Mouse (Mus musculus) neural tube, embryonic 14.5 days (tissue): ENCODE data around the gene Stub1. TPM values are rescaled to one million over a fixed set of nuclear protein-coding genes. Genes with fewer than 3 reads are reported as not detected.

ENCODE experiments used
- ATAC-seq: fragments of 200-750 bp; cut with Nextera tagmentation; 2 replicates; pipeline ENCODE4 v1.8.0; 2017; ENCODE audit warnings: low read depth, mild to moderate bottlenecking, moderate TSS enrichment, moderate library complexity
- H3K27ac ChIP-seq: fragments of 300-500 bp; sonication (generic); 2 replicates; pipeline ENCODE4 v1.5.1; 2014; ENCODE audit warnings: low read depth, mild to moderate bottlenecking, control low read depth, low read length, moderate library complexity, mixed read lengths
- H3K27me3 ChIP-seq: fragments of 300-500 bp; sonication (generic); 2 replicates; pipeline ENCODE4 v1.6.1; 2014; ENCODE audit warnings: low read length; ENCODE audit not compliant: control insufficient read depth, insufficient read depth
- H3K36me3 ChIP-seq: fragments of 300-500 bp; sonication (generic); 2 replicates; pipeline ENCODE4 v1.6.1; 2014; ENCODE audit warnings: low read length, mixed read lengths; ENCODE audit not compliant: control insufficient read depth, insufficient read depth
- H3K4me1 ChIP-seq: fragments of 300-500 bp; sonication (generic); 2 replicates; pipeline ENCODE4 v1.6.1; 2014; ENCODE audit warnings: low read length; ENCODE audit not compliant: control insufficient read depth, insufficient read depth
- H3K4me2 ChIP-seq: fragments of 300-500 bp; sonication (generic); 2 replicates; pipeline ENCODE4 v1.6.1; 2014; ENCODE audit warnings: mild to moderate bottlenecking, low read depth, low read length, control low read depth
- H3K4me3 ChIP-seq: fragments of 300-500 bp; sonication (generic); 2 replicates; pipeline ENCODE4 v1.5.1; 2014; ENCODE audit warnings: low read depth, low read length, control low read depth, mixed read lengths
- H3K9ac ChIP-seq: fragments of 300-500 bp; sonication (generic); replicated peaks from 2 replicates; pipeline ENCODE4 v1.6.1; 2014; ENCODE audit warnings: low read depth, mild to moderate bottlenecking, control low read depth, low read length, mixed read lengths
- H3K9me3 ChIP-seq: fragments of 300-500 bp; sonication (generic); 2 replicates; pipeline ENCODE4 v1.6.1; 2016; ENCODE audit warnings: low read length; ENCODE audit not compliant: control insufficient read depth
- WGBS: fragments of 180-500 bp; shearing (Covaris S2); extraction: QIAGEN DNeasy Blood & Tissue Kit; methylation state at CpG from one replicate; pipeline ENCODE4 v1.1.7; 2014; 5-methylcytosine and 5-hydroxymethylcytosine counted together
- polyA plus RNA-seq: library from polyadenylated mRNA; unstranded; fragments of >200 nt; fragmentation: Nextera tagmentation; extraction: Ambion mirVana; gene quantifications from 2 replicates; pipeline ENCODE4 v1.2.1, GENCODE M21; 2014

Stub1 gene
- polyA plus RNA-seq, 1 experiment from 2014 or later, result 351 TPM

DNA sequence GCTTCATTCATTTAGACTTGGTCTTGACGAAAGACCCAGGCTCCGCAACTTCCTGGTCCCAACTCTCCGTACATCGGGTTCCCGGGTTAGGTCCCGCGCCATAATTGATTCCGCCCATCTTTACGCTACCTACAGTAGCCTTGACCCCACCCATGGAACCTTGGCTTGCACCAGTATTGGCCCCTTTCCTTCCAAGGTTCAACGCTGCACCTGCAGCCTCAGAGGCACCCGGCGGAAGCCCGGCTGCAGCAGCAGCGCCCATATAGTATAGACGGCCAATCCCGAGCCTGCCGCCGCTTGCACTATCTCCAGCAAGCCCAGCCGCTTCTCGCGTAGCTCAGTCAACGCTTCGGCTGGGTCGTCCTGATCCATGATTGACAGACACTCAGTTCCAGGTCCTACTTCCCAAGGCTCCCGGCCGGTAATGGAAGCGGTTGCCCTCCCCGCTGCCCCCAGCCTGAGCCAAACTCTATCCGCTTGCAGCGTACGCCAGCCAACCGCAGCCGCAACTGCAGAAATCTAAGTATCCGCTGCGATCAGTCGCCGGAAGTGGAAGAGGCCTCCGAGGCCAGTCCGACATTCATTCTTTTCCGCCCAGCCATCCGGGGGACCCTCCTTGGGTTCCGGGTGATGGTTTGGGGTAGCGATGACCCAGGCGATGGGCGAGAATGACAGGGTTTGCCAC is 41.2 kb downstream of the Stub1 start:
- H3K27ac ChIP-seq, result peak overlapping the region; percentile 91
- peak; percentile 68 for ATAC-seq
- peak overlapping the region; percentile 78 for H3K9ac ChIP-seq
- H3K4me2 ChIP-seq, result peak overlapping the region; percentile 77
- under 1% methylated on average over 45 of the region's 45 CpGs for WGBS
- H3K27me3 ChIP-seq, result no peaks in the 10 kb centered on the region
- no peaks in the 10 kb centered on the region; the same call in 1 of the 2 replicates for H3K36me3 ChIP-seq
- H3K9me3 ChIP-seq, result no peaks in the 10 kb centered on the region
- peak overlapping the region; percentile 75 for H3K4me3 ChIP-seq
- peaks cover 34% of the 10 kb centered on the region for H3K4me1 ChIP-seq

DNA sequence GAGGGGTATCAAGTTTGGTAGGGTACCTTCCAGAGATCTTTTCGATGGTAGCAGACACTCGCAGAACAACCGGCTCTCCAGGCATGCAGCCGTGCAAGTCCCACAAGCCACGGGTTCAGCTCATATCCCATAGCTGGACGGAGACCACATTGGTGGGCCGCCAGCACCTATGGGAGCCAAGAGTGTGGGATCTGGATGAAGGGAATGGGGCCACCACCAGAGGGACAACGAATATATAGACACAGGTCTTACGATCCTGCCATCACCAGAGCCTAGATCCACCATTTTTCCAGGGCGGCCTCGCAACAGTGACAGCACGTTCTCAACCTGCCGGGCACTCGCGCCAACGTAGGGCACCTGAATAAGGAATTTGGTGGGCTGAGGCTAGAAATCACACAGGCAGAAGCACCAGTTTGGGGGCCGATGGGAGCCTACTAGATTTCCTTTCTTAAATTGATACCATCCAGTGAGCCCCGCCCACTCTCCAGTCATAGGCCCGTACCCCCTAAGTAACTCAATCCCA is 41.8 kb downstream of the Stub1 start:
- no peaks in the 10 kb centered on the region for H3K9me3 ChIP-seq
- peak overlapping the region; percentile 77 for H3K4me2 ChIP-seq
- H3K4me3 ChIP-seq, result peak overlapping the region; percentile 75
- H3K4me1 ChIP-seq, result peaks cover 28% of the 10 kb centered on the region
- peak; percentile 0; the same call in 1 of the 2 replicates for ATAC-seq
- peak overlapping the region; percentile 91 for H3K27ac ChIP-seq
- no peaks in the 10 kb centered on the region for H3K27me3 ChIP-seq
- WGBS, result 27% methylated on average over 19 of the region's 19 CpGs
- peak overlapping the region; percentile 78 for H3K9ac ChIP-seq
- no peaks in the 10 kb centered on the region; the same call in 1 of the 2 replicates for H3K36me3 ChIP-seq

DNA sequence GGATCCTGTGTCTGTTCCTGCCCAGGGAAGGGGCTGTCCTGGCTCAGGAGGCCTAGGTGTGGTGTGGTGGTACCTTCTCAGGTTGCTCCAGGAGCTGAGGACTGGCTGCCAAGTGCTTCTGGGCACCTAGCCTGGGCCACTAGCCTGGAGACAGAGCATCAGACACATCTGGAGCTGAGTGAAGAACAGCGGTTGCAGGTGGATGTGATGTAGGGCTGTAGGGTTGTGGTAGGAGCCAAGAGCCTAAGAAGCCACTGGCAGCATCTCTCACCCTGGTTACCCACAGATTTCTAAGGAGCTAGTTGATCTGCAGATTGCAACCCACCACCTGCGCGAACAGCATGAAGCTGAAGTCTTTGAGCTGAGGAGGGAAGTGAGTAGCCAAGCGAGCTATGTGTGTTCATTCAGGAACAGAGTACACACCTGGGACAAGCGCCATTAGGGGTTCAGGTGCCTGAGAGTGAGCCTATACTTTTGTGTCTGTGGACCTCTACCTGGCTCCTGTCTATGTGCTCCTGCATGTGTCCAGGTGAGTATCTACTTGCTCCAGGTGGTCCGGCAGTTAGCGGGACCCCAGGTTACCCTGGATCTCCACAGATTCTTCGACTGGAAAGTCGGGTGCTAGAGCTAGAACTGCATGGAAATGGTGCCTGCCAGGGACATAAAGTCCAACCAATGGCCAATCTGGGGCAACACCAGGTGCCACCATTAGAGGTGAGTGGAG is 46.3 kb downstream of the Stub1 start:
- Histone ChIP-seq H3K36me3 (peaks cover 11% of the 10 kb centered on the region), H3K9me3 (no peaks in the 10 kb centered on the region), H3K4me2 (no peak overlapping the region), H3K9ac (no peak overlapping the region), H3K27me3 (no peaks in the 10 kb centered on the region), H3K4me3 (no peak overlapping the region), H3K27ac (no peak overlapping the region), H3K4me1 (peaks cover 26% of the 10 kb centered on the region)
- 95% methylated on average over 9 of the region's 9 CpGs for WGBS
- no peak for ATAC-seq

DNA sequence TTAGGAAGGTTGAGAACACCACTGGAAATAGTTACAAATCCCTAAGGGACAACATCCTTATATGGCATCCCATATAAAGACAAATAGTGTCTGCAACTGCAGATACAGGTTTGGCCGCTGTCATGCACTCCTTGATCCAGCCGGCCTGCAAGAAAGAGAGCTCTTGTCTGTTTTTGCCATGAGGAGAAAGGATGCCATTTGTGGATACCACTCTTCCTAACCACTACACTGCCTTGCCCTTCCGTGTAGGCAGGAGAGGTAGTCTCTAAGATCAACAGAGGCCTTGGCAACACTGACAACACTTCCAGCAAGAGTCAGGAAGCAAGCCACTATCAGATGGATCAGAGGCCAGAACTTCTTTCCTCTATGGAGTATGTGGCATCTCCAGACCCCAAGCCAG is 46.9 kb downstream of the Stub1 start, which contains the start of gene Ccdc78:
Gene Ccdc78, plus strand, starts transcription at position 301 of the 400 bp plus-strand sequence.
- H3K36me3 ChIP-seq, result peaks cover 16% of the 10 kb centered on the region

DNA sequence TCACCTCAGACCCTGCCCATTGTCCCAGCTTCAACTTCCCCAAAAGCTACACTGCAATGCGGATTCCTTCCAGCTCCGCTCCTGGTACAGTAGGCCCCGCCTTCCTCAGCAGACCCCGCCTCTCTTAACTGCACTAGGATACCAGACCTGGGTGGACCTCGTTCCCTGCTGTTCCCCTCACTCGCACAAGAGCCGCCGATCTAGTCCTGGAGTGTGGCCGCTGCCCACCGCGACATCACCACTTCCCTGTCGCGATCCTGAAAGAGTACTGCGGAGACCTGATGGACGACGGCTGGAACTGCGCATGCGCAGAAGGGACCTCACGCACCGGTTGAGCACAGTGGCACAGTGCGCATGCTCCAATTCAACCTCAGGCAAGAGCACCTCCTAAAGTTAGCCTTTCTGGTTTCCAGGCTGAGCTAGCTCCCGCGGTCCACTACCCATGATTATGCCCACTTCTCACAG is 47.9 kb downstream of the Stub1 start, which contains the start of gene Haghl:
Gene Haghl, minus strand, starts transcription at position 393 of the 465 bp plus-strand sequence.
- Histone ChIP-seq H3K9me3 (no peaks in the 10 kb centered on the region), H3K27ac (peak within 1 kb of the TSS; percentile 85), H3K4me1 (peaks cover 14% of the 10 kb centered on the region), H3K4me3 (peak within 1 kb of the TSS; percentile 77), H3K9ac (peak within 1 kb of the TSS; percentile 78), H3K36me3 (peaks cover 20% of the 10 kb centered on the region), H3K4me2 (peak within 1 kb of the TSS; percentile 88), H3K27me3 (no peaks in the 10 kb centered on the region)
- under 1% methylated on average over 23 of the region's 23 CpGs for WGBS
- peak; percentile 81 for ATAC-seq

More for the DNA sequence above, 46.9 kb downstream of the Stub1 start, which contains the start of gene Ccdc78:
- H3K4me3 ChIP-seq, result peak within 1 kb of the TSS; percentile 77
- peak within 1 kb of the TSS; percentile 85 for H3K27ac ChIP-seq
- ATAC-seq, result no peak
- peak within 1 kb of the TSS; percentile 78 for H3K9ac ChIP-seq
- no peaks in the 10 kb centered on the region for H3K27me3 ChIP-seq
- H3K4me2 ChIP-seq, result peak within 1 kb of the TSS; percentile 88
- H3K4me1 ChIP-seq, result peaks cover 23% of the 10 kb centered on the region
- no peaks in the 10 kb centered on the region for H3K9me3 ChIP-seq
- 84% methylated on average over 3 of the region's 3 CpGs for WGBS

DNA sequence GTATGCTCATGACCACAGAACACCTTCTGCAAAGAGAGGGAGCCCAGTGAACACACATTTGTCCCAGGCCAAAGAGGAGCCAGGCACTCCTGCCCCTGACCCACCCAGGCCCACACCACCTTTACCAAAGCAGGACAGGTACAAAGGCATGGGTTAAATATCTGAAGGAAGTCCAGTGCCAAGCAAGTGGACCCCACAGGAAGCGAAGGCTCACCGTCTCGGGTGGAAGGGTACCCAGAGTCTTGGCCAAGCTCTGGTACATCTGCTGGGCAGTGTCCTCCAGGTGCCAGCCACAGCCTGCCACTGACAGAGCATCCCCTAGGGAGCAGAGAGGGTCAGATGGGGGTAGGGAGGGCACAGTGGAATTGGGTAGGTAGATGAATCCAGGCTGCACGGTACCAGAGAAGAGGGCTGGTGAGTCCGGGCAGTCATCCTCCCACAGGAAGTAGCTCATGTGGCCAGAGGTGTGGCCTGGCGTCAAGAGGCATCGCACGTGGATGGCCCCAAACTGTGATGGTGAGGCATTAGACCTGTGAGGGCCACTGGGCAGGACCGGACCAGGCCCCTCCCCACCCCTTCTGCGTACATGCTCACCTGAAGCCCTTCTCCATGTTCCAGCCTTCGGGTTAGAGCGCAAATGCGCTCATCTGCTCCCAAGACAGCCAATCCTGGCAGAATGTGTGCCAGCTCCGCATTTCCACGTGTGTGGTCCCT is 49.2 kb downstream of the Stub1 start:
- Histone ChIP-seq H3K9me3 (no peaks in the 10 kb centered on the region), H3K27ac (no peak overlapping the region), H3K36me3 (peaks cover 20% of the 10 kb centered on the region), H3K4me2 (peak overlapping the region; percentile 88), H3K4me1 (peaks cover 14% of the 10 kb centered on the region), H3K9ac (peak overlapping the region; percentile 78), H3K4me3 (peak overlapping the region; percentile 77), H3K27me3 (no peaks in the 10 kb centered on the region)
- 83% methylated on average over 15 of the region's 15 CpGs for WGBS
- no peak for ATAC-seq

DNA sequence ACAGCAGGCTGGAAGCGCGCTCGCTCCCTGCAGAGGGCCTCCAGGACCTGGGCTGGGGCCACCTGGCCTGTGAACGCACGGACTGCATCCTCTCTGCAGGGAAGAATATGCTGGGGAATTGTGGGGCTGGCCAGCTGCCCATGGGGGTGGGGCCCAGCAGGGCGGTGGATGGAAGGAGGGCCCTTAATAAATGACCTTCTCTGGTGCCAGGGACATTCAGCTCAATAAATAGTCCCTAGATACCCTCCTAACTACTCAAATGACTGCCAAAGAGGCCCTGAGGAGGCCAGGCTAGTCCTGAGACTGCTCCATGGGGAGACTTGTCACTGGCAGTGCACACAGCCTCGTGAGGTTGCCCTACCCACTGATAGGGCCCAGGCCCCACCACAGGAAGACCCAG is 50.1 kb downstream of the Stub1 start:
- H3K4me3 ChIP-seq, result no peak overlapping the region
- ATAC-seq, result no peak
- no peak overlapping the region for H3K4me2 ChIP-seq
- WGBS, result 63% methylated on average over 7 of the region's 7 CpGs
- peaks cover 20% of the 10 kb centered on the region for H3K36me3 ChIP-seq
- peaks cover 14% of the 10 kb centered on the region for H3K4me1 ChIP-seq
- no peaks in the 10 kb centered on the region for H3K27me3 ChIP-seq
- no peaks in the 10 kb centered on the region for H3K9me3 ChIP-seq
- H3K27ac ChIP-seq, result no peak overlapping the region
- no peak overlapping the region for H3K9ac ChIP-seq

DNA sequence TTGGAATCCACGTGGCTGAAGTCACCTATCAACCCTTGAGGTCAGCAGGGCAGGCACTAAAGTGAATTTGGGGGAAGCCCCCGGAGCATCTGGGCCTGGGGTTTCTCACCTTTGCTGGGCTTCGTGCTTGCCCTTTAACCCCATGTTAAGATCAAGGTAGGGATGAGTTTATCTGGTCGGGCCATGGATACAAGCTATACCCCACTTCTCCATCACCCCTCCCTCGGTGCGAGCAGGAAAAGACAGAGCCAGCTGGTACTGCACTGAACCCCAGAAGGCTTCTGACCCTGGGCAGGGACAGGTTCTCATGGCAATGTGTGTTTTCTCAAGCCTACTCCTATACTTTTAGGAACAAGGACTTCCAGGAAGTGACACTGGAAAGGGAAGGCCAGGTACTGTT is 51.9 kb downstream of the Stub1 start:
- ATAC-seq, result no peak
- WGBS, result 86% methylated on average over 6 of the region's 6 CpGs
- H3K4me3 ChIP-seq, result no peak overlapping the region
- H3K27me3 ChIP-seq, result no peaks in the 10 kb centered on the region
- no peak overlapping the region for H3K27ac ChIP-seq
- no peak overlapping the region for H3K9ac ChIP-seq
- no peak overlapping the region for H3K4me2 ChIP-seq
- H3K4me1 ChIP-seq, result peaks cover 14% of the 10 kb centered on the region
- H3K36me3 ChIP-seq, result peaks cover 20% of the 10 kb centered on the region
- H3K9me3 ChIP-seq, result no peaks in the 10 kb centered on the region
